Mouse (Mus musculus): ENCODE data around the gene Pde3a.

DNA sequence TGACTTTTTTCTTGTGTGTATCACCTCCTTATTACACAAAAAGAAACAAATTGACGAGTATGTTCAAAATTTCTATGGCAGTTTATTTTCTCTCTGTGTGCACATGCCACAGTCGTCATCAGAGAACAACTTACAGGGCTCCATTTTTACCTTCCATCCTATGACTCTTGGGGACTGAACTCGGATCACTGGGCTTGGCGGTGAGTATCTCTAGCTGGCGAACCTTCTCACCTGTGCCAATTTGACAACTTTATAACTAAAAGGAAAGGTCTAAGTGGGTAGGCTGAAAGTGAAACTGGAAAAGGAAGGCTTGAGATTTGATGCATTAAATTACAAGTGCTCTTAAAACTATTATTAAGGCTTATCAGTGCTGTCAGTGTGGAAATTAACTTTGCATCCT is 22.1 kb downstream of the Pde3a start:
- no peak for TF ChIP-seq CTCF (IDR thresholded peaks at IDR 0.05; ENCODE audit: borderline replicate concordance, extremely low read depth, insufficient read depth, insufficient read length)
- TF ChIP-seq POLR2A (IDR thresholded peaks at IDR 0.05; ENCODE audit: borderline replicate concordance, extremely low read depth, insufficient read depth, insufficient read length, poor library complexity, severe bottlenecking), result no peak
